Mouse (Mus musculus) cerebellum, adult 8-10 months (tissue): Measurements from ENCODE around the gene 9130204L05Rik.

Experiments used
- DNase-seq: peaks from one replicate; pipeline ENCODE4 v3.0.0; 2022

Gene 9130204L05Rik

GRCm38 (mm10) chr3:91090703-91091102, at the start of gene 9130204L05Rik:
Gene 9130204L05Rik (minus strand): TSS chr3:91090803.
- no peak for DNase-seq

GRCm38 (mm10) chr3:91108696-91109095, 18.1 kb upstream of the 9130204L05Rik start:
- DNase-seq: no peak

GRCm38 (mm10) chr3:91059211-91059610, 31.4 kb downstream of the 9130204L05Rik start:
- no peak for DNase-seq

GRCm38 (mm10) chr3:91052654-91053053, 37.9 kb downstream of the 9130204L05Rik start:
- no peak for DNase-seq
